Mouse (Mus musculus): Measurements from ENCODE around the gene Ppard.
"Not testable (repeated sequence)": the region's sequence is repeated elsewhere in the genome, so short reads cannot be mapped to it uniquely, and the experiment has no call there.

Ppard gene

GRCm38 (mm10) chr17:28232475-28233060, at the start of gene Ppard:
Ppard (plus strand) TSS chr17:28232700.
- peak; percentile 98 for DNase-seq (ENCODE audit: inconsistent ontology term)

- DNase-seq (ENCODE audit: inconsistent ontology term) = no peak
These were observed 47.4 kb upstream of the Ppard start for GRCm38 (mm10) chr17:28184971-28185638.

- no peak for DNase-seq (ENCODE audit: inconsistent ontology term)
These were observed 44.2 kb upstream of the Ppard start for GRCm38 (mm10) chr17:28188313-28188712.

GRCm38 (mm10) chr17:28192754-28193153, 39.7 kb upstream of the Ppard start:
- DNase-seq (ENCODE audit: inconsistent ontology term) = no peak

GRCm38 (mm10) chr17:28193559-28193958, 38.9 kb upstream of the Ppard start:
- DNase-seq (ENCODE audit: inconsistent ontology term) = no peak

GRCm38 (mm10) chr17:28195033-28195432, 37.5 kb upstream of the Ppard start:
- no peak for DNase-seq (ENCODE audit: inconsistent ontology term)

GRCm38 (mm10) chr17:28197646-28198045, 34.9 kb upstream of the Ppard start:
- no peak for DNase-seq (ENCODE audit: inconsistent ontology term)

GRCm38 (mm10) chr17:28201982-28202381, 30.5 kb upstream of the Ppard start:
- no peak for DNase-seq (ENCODE audit: inconsistent ontology term)

- no peak for DNase-seq (ENCODE audit: inconsistent ontology term)
These were observed 28.3 kb upstream of the Ppard start for GRCm38 (mm10) chr17:28204052-28204720.

- no peak for DNase-seq (ENCODE audit: inconsistent ontology term)
These were observed 27.1 kb upstream of the Ppard start for GRCm38 (mm10) chr17:28205443-28205842.

GRCm38 (mm10) chr17:28207092-28207491, 25.4 kb upstream of the Ppard start:
- DNase-seq (ENCODE audit: inconsistent ontology term) = no peak

- DNase-seq (ENCODE audit: inconsistent ontology term) = peak; percentile 70
These were observed 24.7 kb upstream of the Ppard start, which contains the start of gene Def6 for GRCm38 (mm10) chr17:28207591-28208313. Def6 (plus strand) TSS chr17:28207778.

- DNase-seq (ENCODE audit: inconsistent ontology term) = no peak
These were observed 24.2 kb upstream of the Ppard start for GRCm38 (mm10) chr17:28208314-28208612.

- DNase-seq (ENCODE audit: inconsistent ontology term) = no peak
These were observed 22.9 kb upstream of the Ppard start for GRCm38 (mm10) chr17:28209457-28210110.

- DNase-seq (ENCODE audit: inconsistent ontology term) = no peak
These were observed 20.6 kb upstream of the Ppard start for GRCm38 (mm10) chr17:28211921-28212341.

- no peak for DNase-seq (ENCODE audit: inconsistent ontology term)
These were observed 20.1 kb upstream of the Ppard start for GRCm38 (mm10) chr17:28212391-28212790.

- no peak for DNase-seq (ENCODE audit: inconsistent ontology term)
These were observed 19.3 kb upstream of the Ppard start for GRCm38 (mm10) chr17:28213236-28213635.

- DNase-seq (ENCODE audit: inconsistent ontology term) = no peak
These were observed 15.7 kb upstream of the Ppard start for GRCm38 (mm10) chr17:28216791-28217190.

GRCm38 (mm10) chr17:28217721-28218649, 14.5 kb upstream of the Ppard start:
- DNase-seq (ENCODE audit: inconsistent ontology term) = no peak

GRCm38 (mm10) chr17:28222463-28222862, 10.0 kb upstream of the Ppard start:
- DNase-seq (ENCODE audit: inconsistent ontology term) = not testable (repeated sequence)
